Mouse (Mus musculus): ENCODE measurements around the gene Pask. TPM values are rescaled to one million over a fixed set of nuclear protein-coding genes. Genes with fewer than 3 reads are reported as not detected.
"Not testable (repeated sequence)": the region's sequence is repeated elsewhere in the genome, so short reads cannot be mapped to it uniquely, and the experiment has no call there.

Pask gene
- polyA plus RNA-seq, 1 experiment from 2014 or later: 2.3 TPM

- H3K27ac ChIP-seq (ENCODE audit: low read depth): no peak overlapping the region
- no peaks in the 10 kb centered on the region for H3K9me3 ChIP-seq (ENCODE audit: low read length)
- ATAC-seq: no peak
- 0 out of 2 replicates have a peak, but pooled peaks cover 5% of the 10 kb centered on the region for H3K4me1 ChIP-seq (ENCODE audit: insufficient read depth)
- H3K36me3 ChIP-seq (replicated peaks; ENCODE audit: insufficient read depth, low read length): peaks cover 24% of the 10 kb centered on the region
- DNase-seq: no peak
- TF ChIP-seq EP300 (IDR thresholded peaks at IDR 0.05; ENCODE audit: low read depth) (no peak), CTCF (IDR thresholded peaks at IDR 0.05; ENCODE audit: low read depth) (no peak)
- 79% methylated on average over 2 of the region's 2 CpGs for WGBS (ENCODE audit: insufficient replicate concordance)
- H3K4me2 ChIP-seq (ENCODE audit: low read depth, low read length): no peak overlapping the region
- H3K4me3 ChIP-seq (ENCODE audit: low read depth, low read length): no peak overlapping the region
- H3K9ac ChIP-seq (replicated peaks): no peak overlapping the region
- H3K27me3 ChIP-seq (ENCODE audit: insufficient read depth, low read length): no peaks in the 10 kb centered on the region
Measured at GRCm38 (mm10) chr1:93334621-93335020, 8.7 kb downstream of the Pask start.

GRCm38 (mm10) chr1:93326446-93326845, 16.8 kb downstream of the Pask start:
- Histone ChIP-seq H3K4me3 (ENCODE audit: low read depth, low read length) (no peak overlapping the region), H3K9ac (replicated peaks) (no peak overlapping the region), H3K36me3 (replicated peaks; ENCODE audit: insufficient read depth, low read length) (peaks cover 32% of the 10 kb centered on the region), H3K27me3 (ENCODE audit: insufficient read depth, low read length) (no peaks in the 10 kb centered on the region), H3K4me2 (ENCODE audit: low read depth, low read length) (no peak overlapping the region), H3K27ac (ENCODE audit: low read depth) (no peak overlapping the region), H3K9me3 (ENCODE audit: low read length) (no peaks in the 10 kb centered on the region), H3K4me1 (ENCODE audit: insufficient read depth) (no peaks in the 10 kb centered on the region)
- TF ChIP-seq CTCF (IDR thresholded peaks at IDR 0.05; ENCODE audit: low read depth) (no peak), EP300 (IDR thresholded peaks at IDR 0.05; ENCODE audit: low read depth) (no peak)
- no peak for DNase-seq
- WGBS (ENCODE audit: insufficient replicate concordance): 85% methylated on average over 3 of the region's 3 CpGs
- ATAC-seq: no peak

GRCm38 (mm10) chr1:93323973-93324372, 19.3 kb downstream of the Pask start:
- Histone ChIP-seq H3K27ac (ENCODE audit: low read depth) (0 out of 2 replicates have a peak overlapping the region, but pooled peaks have one; percentile 36), H3K36me3 (replicated peaks; ENCODE audit: insufficient read depth, low read length) (peaks cover 49% of the 10 kb centered on the region), H3K4me3 (ENCODE audit: low read depth, low read length) (no peak overlapping the region), H3K9ac (replicated peaks) (no peak overlapping the region), H3K9me3 (ENCODE audit: low read length) (no peaks in the 10 kb centered on the region), H3K4me2 (ENCODE audit: low read depth, low read length) (no peak overlapping the region), H3K27me3 (ENCODE audit: insufficient read depth, low read length) (no peaks in the 10 kb centered on the region), H3K4me1 (ENCODE audit: insufficient read depth) (no peaks in the 10 kb centered on the region)
- WGBS (ENCODE audit: insufficient replicate concordance): 79% methylated on average over 6 of the region's 6 CpGs
- ATAC-seq (no peak), DNase-seq (no peak)
- TF ChIP-seq CTCF (IDR thresholded peaks at IDR 0.05; ENCODE audit: low read depth) (no peak), EP300 (IDR thresholded peaks at IDR 0.05; ENCODE audit: low read depth) (no peak)

- peak within 1 kb of the TSS; percentile 91 for H3K4me2 ChIP-seq (ENCODE audit: low read depth, low read length)
- H3K27ac ChIP-seq (ENCODE audit: low read depth): 0 out of 2 replicates have a peak within 1 kb of the TSS, but pooled peaks have one; percentile 55
- DNase-seq (peak; percentile 86), ATAC-seq (peak; percentile 95)
- peaks cover 10% of the 10 kb centered on the region for H3K4me1 ChIP-seq (ENCODE audit: insufficient read depth)
- no peaks in the 10 kb centered on the region for H3K9me3 ChIP-seq (ENCODE audit: low read length)
- H3K27me3 ChIP-seq (ENCODE audit: insufficient read depth, low read length): no peaks in the 10 kb centered on the region
- 0 out of 2 replicates have a peak, but pooled peaks have one; percentile 34 for TF ChIP-seq EP300 (IDR thresholded peaks at IDR 0.05; ENCODE audit: low read depth)
- TF ChIP-seq CTCF (IDR thresholded peaks at IDR 0.05; ENCODE audit: low read depth): peak; percentile 13; the same call in 1 of the 2 replicates
- WGBS (ENCODE audit: insufficient replicate concordance): 7% methylated on average over 36 of the region's 36 CpGs
- H3K4me3 ChIP-seq (ENCODE audit: low read depth, low read length): peak within 1 kb of the TSS; percentile 94
- H3K9ac ChIP-seq (replicated peaks): peak within 1 kb of the TSS; percentile 91
- peaks cover 28% of the 10 kb centered on the region for H3K36me3 ChIP-seq (replicated peaks; ENCODE audit: insufficient read depth, low read length)
Measured at GRCm38 (mm10) chr1:93305581-93306337, 37.5 kb downstream of the Pask start, which contains the start of gene Mterf4. Gene Mterf4, minus strand, starts transcription at chr1:93305915.

- peaks cover 56% of the 10 kb centered on the region for H3K36me3 ChIP-seq (replicated peaks; ENCODE audit: insufficient read depth, low read length)
- H3K27me3 ChIP-seq (ENCODE audit: insufficient read depth, low read length): no peaks in the 10 kb centered on the region
- H3K9me3 ChIP-seq (ENCODE audit: low read length): no peaks in the 10 kb centered on the region
- peaks cover 10% of the 10 kb centered on the region for H3K4me1 ChIP-seq (ENCODE audit: insufficient read depth)
- WGBS (ENCODE audit: insufficient replicate concordance): 88% methylated on average over 3 of the region's 3 CpGs
- no peak overlapping the region for H3K4me3 ChIP-seq (ENCODE audit: low read depth, low read length)
- H3K9ac ChIP-seq (replicated peaks): no peak overlapping the region
- H3K27ac ChIP-seq (ENCODE audit: low read depth): no peak overlapping the region
- no peak for DNase-seq
- no peak for ATAC-seq
- TF ChIP-seq CTCF (IDR thresholded peaks at IDR 0.05; ENCODE audit: low read depth): no peak
- TF ChIP-seq EP300 (IDR thresholded peaks at IDR 0.05; ENCODE audit: low read depth): no peak
- H3K4me2 ChIP-seq (ENCODE audit: low read depth, low read length): no peak overlapping the region
Measured at GRCm38 (mm10) chr1:93300578-93300977, 42.7 kb downstream of the Pask start.

GRCm38 (mm10) chr1:93299791-93300190, 43.5 kb downstream of the Pask start:
- H3K9ac ChIP-seq (replicated peaks): no peak overlapping the region
- DNase-seq (no peak), ATAC-seq (no peak)
- H3K9me3 ChIP-seq (ENCODE audit: low read length): no peaks in the 10 kb centered on the region
- H3K36me3 ChIP-seq (replicated peaks; ENCODE audit: insufficient read depth, low read length): peaks cover 57% of the 10 kb centered on the region
- H3K4me3 ChIP-seq (ENCODE audit: low read depth, low read length): no peak overlapping the region
- TF ChIP-seq CTCF (IDR thresholded peaks at IDR 0.05; ENCODE audit: low read depth) (no peak), EP300 (IDR thresholded peaks at IDR 0.05; ENCODE audit: low read depth) (no peak)
- 83% methylated on average over 4 of the region's 4 CpGs for WGBS (ENCODE audit: insufficient replicate concordance)
- no peak overlapping the region for H3K27ac ChIP-seq (ENCODE audit: low read depth)
- H3K4me1 ChIP-seq (ENCODE audit: insufficient read depth): peaks cover 3% of the 10 kb centered on the region
- H3K27me3 ChIP-seq (ENCODE audit: insufficient read depth, low read length): no peaks in the 10 kb centered on the region
- H3K4me2 ChIP-seq (ENCODE audit: low read depth, low read length): no peak overlapping the region

GRCm38 (mm10) chr1:93294491-93294890, 48.8 kb downstream of the Pask start:
- H3K27me3 ChIP-seq (ENCODE audit: insufficient read depth, low read length); DNase-seq; H3K9me3 ChIP-seq (ENCODE audit: low read length); H3K4me1 ChIP-seq (ENCODE audit: insufficient read depth); H3K27ac ChIP-seq (ENCODE audit: low read depth); H3K4me2 ChIP-seq (ENCODE audit: low read depth, low read length); ATAC-seq; H3K4me3 ChIP-seq (ENCODE audit: low read depth, low read length); H3K9ac ChIP-seq (replicated peaks): not testable (repeated sequence)
- 75% methylated on average over 3 of the region's 3 CpGs for WGBS (ENCODE audit: insufficient replicate concordance)
- H3K36me3 ChIP-seq (replicated peaks; ENCODE audit: insufficient read depth, low read length): peaks cover 18% of the 10 kb centered on the region

All from liver, postnatal 0 days (tissue).